Mouse (Mus musculus): ENCODE results near the gene Fam234b.

DNA sequence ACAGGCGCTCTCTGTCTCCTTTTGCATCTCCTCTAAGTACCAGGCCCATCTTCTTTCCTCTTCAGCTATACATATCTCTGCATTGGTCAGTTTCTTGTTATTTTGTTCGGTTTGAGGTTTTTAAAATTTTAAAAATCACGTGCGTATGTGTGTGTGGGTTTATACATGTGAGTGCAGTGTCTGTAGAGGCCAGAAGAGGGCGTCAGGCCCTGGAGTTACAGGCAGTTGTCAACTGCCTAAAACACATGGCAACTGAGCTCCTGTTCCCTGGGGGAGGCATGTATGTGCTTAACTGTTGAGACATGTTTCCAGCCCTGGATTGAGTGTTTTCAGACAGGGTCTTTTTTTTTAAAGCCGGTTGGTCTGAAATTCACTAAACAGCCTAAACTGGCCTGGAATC lies 4.9 kb downstream of the Fam234b start:
- TF ChIP-seq CTCF (IDR thresholded peaks at IDR 0.05; ENCODE audit: low read depth): peak; percentile 48
- TF ChIP-seq EP300 (IDR thresholded peaks at IDR 0.05; ENCODE audit: low read depth): no peak

All from liver, postnatal 0 days (tissue).